Mouse (Mus musculus): ENCODE data around the gene Fam185a.

- no peak for TF ChIP-seq CTCF (conservative IDR thresholded peaks at IDR 0.05; ENCODE audit: insufficient read depth, insufficient read length, low read depth, low read length)
- TF ChIP-seq POLR2A (IDR thresholded peaks at IDR 0.05; ENCODE audit: low read depth, low read length): no peak
Measured at GRCm38 (mm10) chr5:21383392-21384251, 41.1 kb upstream of the Fam185a start.
